Mouse (Mus musculus): ENCODE results near the gene Fgfr2.

The Fgfr2 gene

GRCm38 (mm10) chr7:132158321-132159025 is 964.7 kb downstream of the Fgfr2 start:
- no peak for DNase-seq (ENCODE audit: low spot score)

DNA sequence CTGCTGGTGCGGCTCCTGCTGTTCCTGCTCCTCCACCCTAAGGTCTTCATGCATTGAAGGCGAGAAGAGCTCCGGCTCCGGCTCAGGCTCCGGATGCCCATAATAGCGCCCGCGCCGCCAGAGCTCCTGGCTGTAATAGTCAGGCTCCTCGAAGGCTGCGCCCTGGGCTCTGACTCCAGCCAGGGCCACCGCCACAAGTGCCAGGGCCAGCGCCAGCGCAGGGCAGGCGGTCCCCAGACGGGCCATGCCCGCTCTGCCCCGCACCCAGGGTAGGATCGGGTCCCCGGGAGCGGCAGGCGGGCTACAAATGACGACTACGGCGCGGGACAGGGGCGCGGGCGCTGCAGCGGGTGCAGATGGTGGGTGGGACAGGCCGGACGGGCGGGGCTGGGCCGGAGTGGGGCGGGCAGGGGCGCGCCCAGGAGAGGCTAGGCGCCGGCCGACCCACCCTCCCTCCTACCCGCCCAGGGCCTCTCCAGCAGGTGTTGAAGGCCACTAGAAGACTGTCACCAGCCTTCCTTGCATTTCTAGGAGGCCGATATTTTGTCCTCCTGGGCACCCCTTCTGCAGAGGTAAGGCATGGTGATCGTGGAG is 968.7 kb downstream of the Fgfr2 start, which contains the start of gene Cpxm2:
TSS of gene Cpxm2 (minus strand) at position 372 of the 594 bp plus-strand sequence.
- no peak for DNase-seq (ENCODE audit: low spot score)

DNA sequence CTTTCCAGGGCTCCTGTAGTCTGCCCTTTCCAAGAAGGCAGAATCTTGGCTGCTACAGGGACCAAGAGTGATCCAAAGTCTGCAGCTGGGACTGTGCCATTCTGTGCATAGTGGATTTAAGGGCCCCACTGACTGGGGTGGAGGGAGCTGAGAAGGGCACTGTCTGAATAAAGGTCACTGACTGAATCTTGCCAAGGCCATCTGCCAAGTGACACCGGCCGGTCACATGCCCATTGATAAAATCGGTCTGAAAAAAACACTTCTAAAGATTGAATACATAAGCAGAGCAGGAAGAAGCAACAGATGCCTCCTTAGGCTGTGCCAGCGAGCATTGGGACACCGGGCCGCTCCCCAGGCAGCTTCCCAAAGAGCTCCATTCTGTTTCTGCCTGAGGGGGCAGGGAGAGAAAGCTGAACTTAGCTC is 969.4 kb downstream of the Fgfr2 start:
- DNase-seq (ENCODE audit: low spot score), result no peak

GRCm38 (mm10) chr7:132145227-132145800 is 977.8 kb downstream of the Fgfr2 start:
- no peak for DNase-seq (ENCODE audit: low spot score)

GRCm38 (mm10) chr7:132128687-132129086 is 994.5 kb downstream of the Fgfr2 start:
- no peak for DNase-seq (ENCODE audit: low spot score)

DNA sequence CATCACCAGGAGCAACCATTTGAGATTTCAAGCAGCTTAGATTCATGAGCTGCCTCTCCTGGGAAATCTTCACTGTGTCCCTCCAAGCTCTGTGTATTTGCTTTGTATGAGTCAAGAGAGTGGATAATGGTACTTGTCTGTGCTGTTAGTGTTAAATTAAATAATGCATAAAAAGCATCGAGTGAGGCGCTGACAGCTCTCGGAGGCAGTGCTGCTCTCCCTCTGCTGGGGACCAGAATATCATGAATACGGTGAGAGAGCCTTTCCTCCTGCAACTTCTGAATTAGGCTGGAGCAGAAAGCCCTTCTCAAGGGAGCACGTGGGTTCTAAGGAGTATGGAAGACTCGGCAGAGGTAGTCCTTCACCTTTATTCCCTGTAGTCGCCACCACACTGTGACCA is 998.2 kb downstream of the Fgfr2 start:
- DNase-seq (ENCODE audit: low spot score), result no peak

GRCm38 (mm10) chr7:132123211-132123610 is 999.9 kb downstream of the Fgfr2 start:
- no peak for DNase-seq (ENCODE audit: low spot score)

GRCm38 (mm10) chr7:132119817-132120216 is 1003.3 kb downstream of the Fgfr2 start:
- no peak for DNase-seq (ENCODE audit: low spot score)

- DNase-seq (ENCODE audit: low spot score), result no peak
These were observed 1011.4 kb downstream of the Fgfr2 start for GRCm38 (mm10) chr7:132111770-132112169.

- no peak for DNase-seq (ENCODE audit: low spot score)
These were observed 1012.8 kb downstream of the Fgfr2 start for GRCm38 (mm10) chr7:132110308-132110707.

GRCm38 (mm10) chr7:132106891-132107290 is 1016.3 kb downstream of the Fgfr2 start:
- no peak for DNase-seq (ENCODE audit: low spot score)

- DNase-seq (ENCODE audit: low spot score), result no peak
These were observed 1017.8 kb downstream of the Fgfr2 start for GRCm38 (mm10) chr7:132105326-132105725.

DNA sequence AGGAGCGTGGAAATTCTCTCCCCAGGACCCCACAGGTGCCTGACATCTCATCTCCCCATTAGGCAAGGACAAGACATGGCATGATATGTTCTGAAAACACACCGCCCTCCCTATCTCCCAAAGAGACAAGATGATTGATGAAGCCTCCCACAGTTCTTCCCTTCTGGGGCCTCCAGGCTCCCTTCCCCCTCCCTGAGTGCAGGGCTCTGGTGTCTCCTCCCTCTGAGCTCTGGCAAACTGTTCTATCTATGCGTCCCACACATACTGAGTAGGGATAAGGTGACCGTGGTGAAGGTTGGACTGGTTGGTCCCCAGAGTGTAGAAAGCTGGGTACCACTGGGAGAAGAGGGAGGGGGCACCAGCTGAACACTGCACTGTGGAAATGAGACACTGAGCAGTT is 1024.7 kb downstream of the Fgfr2 start:
- no peak for DNase-seq (ENCODE audit: low spot score)

DNA sequence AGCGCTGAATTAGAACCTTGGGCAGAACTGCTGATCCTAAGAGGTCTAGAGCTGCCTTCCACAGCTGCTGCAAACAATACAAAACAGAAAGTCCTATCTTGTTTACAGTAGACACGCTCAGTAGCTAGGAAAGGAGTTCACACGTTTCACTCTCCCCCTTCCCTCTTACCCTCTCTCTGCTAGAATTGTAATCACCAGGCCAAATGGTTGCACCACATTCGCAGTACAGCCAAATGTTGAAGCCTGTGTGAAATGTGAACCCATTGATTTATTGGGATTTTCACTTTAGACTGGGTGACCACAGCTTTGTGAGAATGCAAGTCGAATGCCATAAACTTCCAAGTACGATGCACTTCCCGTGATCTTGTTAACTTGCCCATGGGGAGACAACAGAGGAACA is 1028.5 kb downstream of the Fgfr2 start:
- no peak for DNase-seq (ENCODE audit: low spot score)

GRCm38 (mm10) chr7:132091551-132091950 is 1031.6 kb downstream of the Fgfr2 start:
- DNase-seq (ENCODE audit: low spot score), result no peak

- DNase-seq (ENCODE audit: low spot score), result no peak
These were observed 1034.5 kb downstream of the Fgfr2 start for GRCm38 (mm10) chr7:132088606-132089005.

- no peak for DNase-seq (ENCODE audit: low spot score)
These were observed 1035.0 kb downstream of the Fgfr2 start for GRCm38 (mm10) chr7:132088181-132088580.

DNA sequence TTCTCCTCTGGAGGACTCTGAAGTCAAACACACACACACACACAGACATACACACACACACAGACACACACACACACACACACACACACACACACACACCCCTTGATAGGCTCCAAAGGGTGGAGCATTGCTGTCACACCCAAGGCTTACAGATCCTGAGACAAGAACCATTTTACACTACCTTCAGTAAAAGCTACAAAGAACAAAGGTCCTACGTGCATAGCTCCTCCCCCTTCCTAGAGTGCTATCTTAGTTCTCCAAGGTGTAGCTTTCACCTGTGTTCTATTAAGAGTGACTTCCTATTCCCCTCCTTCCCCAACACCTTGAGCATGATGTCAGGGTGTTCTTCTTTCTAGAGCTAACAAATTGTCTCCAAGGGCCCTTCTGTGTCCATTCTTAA is 1047.3 kb downstream of the Fgfr2 start:
- DNase-seq (ENCODE audit: low spot score), result no peak

DNA sequence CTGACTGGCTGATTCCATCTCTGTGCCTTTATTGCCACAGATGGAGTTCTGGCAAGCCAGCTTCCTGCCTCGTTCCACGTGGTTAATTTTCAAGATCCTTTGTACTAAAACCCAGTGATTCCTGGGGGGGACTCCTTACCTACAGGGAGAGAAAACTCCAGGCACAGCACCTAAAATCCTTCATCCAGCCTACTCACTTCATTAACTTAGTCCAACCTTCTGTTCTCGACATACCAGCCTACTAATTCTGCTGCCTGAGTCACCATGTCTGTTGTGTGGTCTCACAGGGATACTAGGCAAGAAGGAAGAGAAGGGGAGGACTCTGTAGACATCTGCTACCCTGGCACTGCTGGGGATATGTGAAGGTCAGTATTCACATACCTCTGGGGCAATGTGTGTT is 1048.6 kb downstream of the Fgfr2 start:
- DNase-seq (ENCODE audit: low spot score), result no peak

- DNase-seq (ENCODE audit: low spot score), result no peak
These were observed 1052.1 kb downstream of the Fgfr2 start for GRCm38 (mm10) chr7:132070877-132071625.

DNA sequence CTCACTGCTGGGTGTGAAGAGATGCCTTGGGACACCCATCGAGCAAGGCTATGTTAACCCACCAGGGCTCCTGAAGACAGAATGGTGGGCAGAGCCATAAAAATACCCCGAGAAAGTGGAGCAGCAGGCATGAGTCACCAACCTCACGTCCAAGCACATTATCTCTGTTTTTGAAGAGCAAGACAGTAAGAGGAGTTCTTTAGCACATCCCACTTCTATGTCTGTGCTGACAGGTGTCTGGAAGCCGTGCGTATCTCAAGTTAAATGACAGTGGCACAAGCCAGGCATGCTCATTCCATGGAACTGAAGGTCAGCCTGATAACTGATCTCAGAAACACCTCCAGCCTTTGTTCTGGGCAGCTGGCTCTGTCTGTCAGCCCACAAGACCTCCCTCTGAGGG is 1055.2 kb downstream of the Fgfr2 start:
- no peak for DNase-seq (ENCODE audit: low spot score)

DNA sequence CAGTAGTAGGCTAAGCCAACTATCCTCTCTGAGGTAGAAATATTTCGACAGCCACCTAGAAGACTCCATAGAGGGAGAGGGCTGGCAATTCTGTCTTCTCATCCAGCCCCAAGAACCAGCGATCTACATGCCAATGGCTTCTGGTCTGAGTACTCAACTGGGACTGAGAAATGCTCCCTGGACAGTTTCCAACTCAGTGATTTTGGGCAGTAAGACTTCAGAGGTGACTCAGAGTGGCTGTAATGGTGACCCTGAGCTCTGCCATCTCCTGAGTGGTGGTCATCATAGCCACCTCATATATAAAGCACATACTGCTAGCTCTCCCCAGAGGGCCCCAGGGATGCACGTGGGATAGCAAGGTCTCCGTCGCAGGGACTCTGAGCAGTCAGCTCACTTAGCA is 1055.6 kb downstream of the Fgfr2 start:
- no peak for DNase-seq (ENCODE audit: low spot score)

- DNase-seq (ENCODE audit: low spot score), result no peak
These were observed 1063.0 kb downstream of the Fgfr2 start for GRCm38 (mm10) chr7:132060116-132060515.
